Mouse (Mus musculus) liver, embryonic 13.5 days (tissue): ENCODE results near the gene Cep95. TPM values are rescaled to one million over a fixed set of nuclear protein-coding genes. Genes with fewer than 3 reads are reported as not detected.

Source experiments
- ATAC-seq: fragments of 200-750 bp; cut with Nextera tagmentation; 2 replicates; pipeline ENCODE4 v1.8.0; 2017; ENCODE audit warnings: low read depth, mild to moderate bottlenecking, moderate number of reproducible peaks, moderate library complexity
- DNase-seq: peaks from one replicate; pipeline ENCODE4 v3.0.0; 2022
- H3K27ac ChIP-seq: fragments of 300-500 bp; sonication (generic); 2 replicates; pipeline ENCODE4 v1.5.1; 2015; ENCODE audit warnings: moderate library complexity, mild to moderate bottlenecking, inconsistent platforms
- H3K27me3 ChIP-seq: fragments of 300-500 bp; sonication (generic); 2 replicates; pipeline ENCODE4 v1.6.1; 2015; ENCODE audit warnings: mild to moderate bottlenecking, inconsistent platforms
- H3K36me3 ChIP-seq: fragments of 300-500 bp; sonication (generic); 2 replicates; pipeline ENCODE4 v1.6.1; 2015; ENCODE audit warnings: mild to moderate bottlenecking, inconsistent platforms
- H3K4me1 ChIP-seq: fragments of 300-500 bp; sonication (generic); replicated peaks from 2 replicates; pipeline ENCODE4 v1.6.1; 2015; ENCODE audit warnings: inconsistent platforms
- H3K4me2 ChIP-seq: fragments of 300-500 bp; sonication (generic); 2 replicates; pipeline ENCODE4 v1.6.1; 2015; ENCODE audit warnings: inconsistent platforms, mild to moderate bottlenecking, moderate library complexity
- H3K4me3 ChIP-seq: fragments of 300-500 bp; sonication (generic); replicated peaks from 2 replicates; pipeline ENCODE4 v1.5.1; 2015; ENCODE audit warnings: mild to moderate bottlenecking, inconsistent platforms
- H3K9ac ChIP-seq: fragments of 300-500 bp; sonication (generic); 2 replicates; pipeline ENCODE4 v1.6.1; 2015; ENCODE audit warnings: mild to moderate bottlenecking, inconsistent platforms
- H3K9me3 ChIP-seq: fragments of 300-500 bp; sonication (generic); replicated peaks from 2 replicates; pipeline ENCODE4 v1.6.1; 2016; ENCODE audit warnings: inconsistent platforms
- WGBS: fragments of 180-500 bp; shearing (Covaris S2); methylation state at CpG from one replicate; pipeline ENCODE4 v1.1.7; 2015; ENCODE audit not compliant: insufficient replicate concordance; 5-methylcytosine and 5-hydroxymethylcytosine counted together
- microRNA-seq: library from miRNA; unstranded; fragments of <30 nt; microRNA quantifications from one replicate; pipeline ENCODE4, GENCODE M21; 2016
- polyA plus RNA-seq: library from polyadenylated mRNA; unstranded; fragments of >200 nt; fragmentation: Nextera tagmentation; extraction: Ambion mirVana; gene quantifications from 2 replicates; pipeline ENCODE4 v1.2.1, GENCODE M21; 2015

Gene Cep95
- polyA plus RNA-seq, 1 experiment from 2014 or later: 8.1 TPM

- 85% methylated on average over 10 of the region's 10 CpGs for WGBS
- Histone ChIP-seq H3K27ac (no peak overlapping the region), H3K9me3 (no peaks in the 10 kb centered on the region), H3K36me3 (peaks cover 48% of the 10 kb centered on the region), H3K4me2 (no peak overlapping the region), H3K4me3 (no peak overlapping the region), H3K9ac (no peak overlapping the region), H3K27me3 (no peaks in the 10 kb centered on the region), H3K4me1 (no peaks in the 10 kb centered on the region; the same call in 1 of the 2 replicates)
- DNase-seq (no peak), ATAC-seq (no peak)
These were observed 35.4 kb downstream of the Cep95 start for GRCm38 (mm10) chr11:106824403-106824802.

GRCm38 (mm10) chr11:106828079-106828478, 39.0 kb downstream of the Cep95 start:
- no peak for DNase-seq

GRCm38 (mm10) chr11:106842002-106842401, 53.0 kb downstream of the Cep95 start:
- Histone ChIP-seq H3K27ac (no peak overlapping the region), H3K9me3 (no peaks in the 10 kb centered on the region), H3K27me3 (no peaks in the 10 kb centered on the region), H3K36me3 (peaks cover 10% of the 10 kb centered on the region), H3K4me2 (no peak overlapping the region), H3K9ac (no peak overlapping the region), H3K4me1 (no peaks in the 10 kb centered on the region), H3K4me3 (no peak overlapping the region)
- WGBS: 84% methylated on average over 3 of the region's 3 CpGs
- no peak for ATAC-seq
- DNase-seq: no peak

More at GRCm38 (mm10) chr11:106828079-106828478, 39.0 kb downstream of the Cep95 start:
- ATAC-seq: no peak
- Histone ChIP-seq H3K9me3 (no peaks in the 10 kb centered on the region), H3K27me3 (no peaks in the 10 kb centered on the region), H3K4me1 (no peaks in the 10 kb centered on the region), H3K27ac (no peak overlapping the region), H3K4me2 (no peak overlapping the region), H3K9ac (no peak overlapping the region), H3K4me3 (no peak overlapping the region), H3K36me3 (peaks cover 39% of the 10 kb centered on the region)
- 83% methylated on average over 7 of the region's 7 CpGs for WGBS

GRCm38 (mm10) chr11:106851438-106851837, 62.4 kb downstream of the Cep95 start:
- peaks cover 26% of the 10 kb centered on the region; the same call in 1 of the 2 replicates for H3K36me3 ChIP-seq
- no peak overlapping the region for H3K4me2 ChIP-seq
- ATAC-seq (no peak), DNase-seq (no peak)
- H3K9ac ChIP-seq: no peak overlapping the region
- 42% methylated on average over 2 of the region's 2 CpGs for WGBS
- no peaks in the 10 kb centered on the region for H3K27me3 ChIP-seq
- no peaks in the 10 kb centered on the region for H3K4me1 ChIP-seq
- no peaks in the 10 kb centered on the region for H3K9me3 ChIP-seq
- H3K4me3 ChIP-seq: no peak overlapping the region
- no peak overlapping the region for H3K27ac ChIP-seq

Small RNA genes within 50 kb of the gene (microRNA-seq; reads per million reads assigned to microRNA genes)
- gene Gm25994 (not detected), gene Mir3064 (17.0 reads per million, percentile 30 among the genes with 10 or more reads in this experiment)

Other genes starting within 250 kb of the Cep95 start
- gene Tex2, start 175.8 kb upstream of the Cep95 start, polyA plus RNA-seq: 7.5 and 9.8 TPM in 2 replicates
- 6.1 and 8.6 TPM in 2 replicates for gene Pecam1, start 38.6 kb upstream of the Cep95 start, polyA plus RNA-seq
- 2.6 and 2.7 TPM in 2 replicates for gene Milr1, start 38.0 kb upstream of the Cep95 start, polyA plus RNA-seq
- gene Polg2, start 9.7 kb upstream of the Cep95 start, polyA plus RNA-seq: 5.5 and 5.9 TPM in 2 replicates
- 131 and 152 TPM in 2 replicates for gene Ddx5, start 67 bp upstream of the Cep95 start, polyA plus RNA-seq
- gene Smurf2, start 131.5 kb downstream of the Cep95 start, polyA plus RNA-seq: 2.5 and 3.0 TPM in 2 replicates
- 325 and 361 TPM in 2 replicates for gene Kpna2, start 210.3 kb downstream of the Cep95 start, polyA plus RNA-seq
- 1.1 TPM in 2 replicates for gene 1810010H24Rik, start 236.4 kb downstream of the Cep95 start, polyA plus RNA-seq